Mouse (Mus musculus) midbrain, embryonic 15.5 days (tissue): ENCODE results near the gene Slc25a47. TPM values are rescaled to one million over a fixed set of nuclear protein-coding genes. Genes with fewer than 3 reads are reported as not detected.

Experiments used
- ATAC-seq: fragments of 200-750 bp; cut with Nextera tagmentation; replicated peaks from 2 replicates; pipeline ENCODE4 v1.8.0; 2017; ENCODE audit warnings: moderate TSS enrichment
- H3K27ac ChIP-seq: fragments of 300-500 bp; sonication (generic); 2 replicates; pipeline ENCODE4 v1.5.1; 2015; ENCODE audit warnings: mild to moderate bottlenecking, inconsistent platforms
- H3K27me3 ChIP-seq: fragments of 300-500 bp; sonication (generic); replicated peaks from 2 replicates; pipeline ENCODE4 v1.6.1; 2015; ENCODE audit warnings: inconsistent platforms
- H3K36me3 ChIP-seq: fragments of 300-500 bp; sonication (generic); replicated peaks from 2 replicates; pipeline ENCODE4 v1.6.1; 2015; ENCODE audit warnings: inconsistent platforms
- H3K4me1 ChIP-seq: fragments of 300-500 bp; sonication (generic); 2 replicates; pipeline ENCODE4 v1.6.1; 2015; ENCODE audit warnings: inconsistent platforms
- H3K4me2 ChIP-seq: fragments of 300-500 bp; sonication (generic); 2 replicates; pipeline ENCODE4 v1.6.1; 2015; ENCODE audit warnings: inconsistent platforms, mild to moderate bottlenecking, moderate library complexity
- H3K4me3 ChIP-seq: fragments of 300-500 bp; sonication (generic); 2 replicates; pipeline ENCODE4 v1.5.1; 2015; ENCODE audit warnings: mild to moderate bottlenecking, inconsistent platforms
- H3K9ac ChIP-seq: fragments of 300-500 bp; sonication (generic); 2 replicates; pipeline ENCODE4 v1.6.1; 2015; ENCODE audit warnings: mild to moderate bottlenecking, inconsistent platforms
- H3K9me3 ChIP-seq: fragments of 300-500 bp; sonication (generic); 2 replicates; pipeline ENCODE4 v1.6.1; 2016; ENCODE audit warnings: inconsistent platforms
- WGBS: fragments of 180-500 bp; shearing (Covaris S2); methylation state at CpG from one replicate; pipeline ENCODE4 v1.1.7; 2015; ENCODE audit warnings: mixed read lengths; 5-methylcytosine and 5-hydroxymethylcytosine counted together
- polyA plus RNA-seq: library from polyadenylated mRNA; unstranded; fragments of >200 nt; fragmentation: Nextera tagmentation; extraction: Ambion mirVana; gene quantifications from 2 replicates; pipeline ENCODE4 v1.2.1, GENCODE M21; 2015

Slc25a47 gene
- 8.7 and 10.3 TPM in 2 replicates for polyA plus RNA-seq

DNA sequence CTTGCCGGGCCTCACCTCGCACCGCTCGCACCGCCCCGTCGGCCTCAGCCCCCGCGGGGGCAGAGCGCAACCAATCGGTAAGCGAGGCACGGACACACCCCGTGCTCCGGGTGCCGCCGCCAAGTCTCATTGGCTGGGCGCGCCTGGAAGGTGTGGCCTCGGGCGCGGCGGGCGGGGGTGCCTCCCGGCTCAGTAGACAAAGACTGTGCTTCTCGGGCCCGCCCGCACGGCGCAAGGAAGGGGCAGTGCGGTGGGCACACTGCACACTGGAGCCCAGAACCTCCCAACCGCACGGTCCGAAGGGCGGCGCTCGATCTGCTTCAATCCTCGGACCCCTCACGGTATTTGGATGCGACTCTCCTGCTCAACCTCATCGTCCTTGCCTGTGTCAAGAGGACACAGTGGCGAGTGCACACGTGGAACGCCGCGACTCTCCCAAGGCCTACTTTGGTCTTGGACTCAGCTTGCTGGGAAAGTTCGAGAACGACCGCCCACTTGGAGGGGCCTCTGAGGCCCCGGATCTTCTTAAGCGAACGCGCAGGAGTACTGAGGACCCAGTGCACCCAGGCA, at the start of gene Slc25a47, which contains the start of gene Slc25a29:
TSS of gene Slc25a47 (plus strand) at position 207 of the 570 bp plus-strand sequence.
TSS of gene Slc25a29 (minus strand) at position 44 of the 570 bp plus-strand sequence.
- Histone ChIP-seq H3K9ac (peak within 1 kb of the TSS; percentile 68), H3K4me3 (peak within 1 kb of the TSS; percentile 70), H3K4me1 (peaks cover 52% of the 10 kb centered on the region), H3K9me3 (no peaks in the 10 kb centered on the region), H3K27ac (peak within 1 kb of the TSS; percentile 77), H3K27me3 (no peaks in the 10 kb centered on the region), H3K4me2 (peak within 1 kb of the TSS; percentile 79), H3K36me3 (no peaks in the 10 kb centered on the region)
- ATAC-seq, result peak; percentile 99
- WGBS, result under 1% methylated on average over 48 of the region's 53 CpGs

DNA sequence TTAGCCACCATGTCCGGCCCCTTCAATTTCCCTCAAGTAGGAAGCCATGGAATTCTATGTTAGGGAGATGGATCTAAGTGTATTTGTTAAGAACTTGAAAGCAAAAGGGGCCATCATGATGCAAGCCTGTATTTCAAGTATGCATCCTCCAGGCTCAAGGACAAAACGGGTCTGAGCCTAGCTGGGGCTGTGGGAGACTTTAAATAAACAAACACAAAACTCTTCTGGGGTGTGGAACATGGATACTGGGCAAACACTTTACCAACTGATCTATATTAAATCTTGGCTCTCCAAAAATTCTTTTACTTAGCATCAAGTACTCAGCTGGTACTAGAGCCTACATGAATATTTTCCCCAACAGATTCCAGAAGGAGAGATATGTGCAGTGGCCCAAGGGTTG, 48.5 kb upstream of the Slc25a47 start:
- WGBS, result 92% methylated on average over 2 of the region's 2 CpGs
- H3K4me1 ChIP-seq, result peaks cover 19% of the 10 kb centered on the region
- no peak overlapping the region for H3K4me2 ChIP-seq
- no peaks in the 10 kb centered on the region for H3K9me3 ChIP-seq
- no peak overlapping the region for H3K9ac ChIP-seq
- no peak overlapping the region for H3K4me3 ChIP-seq
- no peaks in the 10 kb centered on the region for H3K27me3 ChIP-seq
- no peak overlapping the region for H3K27ac ChIP-seq
- ATAC-seq, result no peak
- no peaks in the 10 kb centered on the region for H3K36me3 ChIP-seq

DNA sequence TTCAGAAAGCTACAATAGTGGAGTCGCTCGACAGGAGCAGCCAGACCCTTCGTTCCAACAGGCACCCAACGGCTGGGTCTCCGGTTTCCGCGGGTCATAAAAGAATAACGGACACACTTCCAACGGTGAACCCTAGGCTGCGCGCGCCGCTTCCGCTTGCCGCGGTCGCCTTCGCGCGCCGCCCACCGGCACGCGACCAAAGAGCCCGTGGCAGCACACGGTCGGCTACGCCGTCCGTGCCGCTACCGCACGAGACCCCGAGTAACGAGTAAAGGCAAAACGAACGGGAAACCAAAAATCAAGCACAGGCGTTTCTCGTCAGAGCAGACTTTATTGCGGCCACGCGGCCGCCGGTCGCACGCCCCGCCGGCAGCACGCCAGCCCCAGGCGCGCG, 43.7 kb upstream of the Slc25a47 start:
- Histone ChIP-seq H3K36me3 (no peaks in the 10 kb centered on the region), H3K27me3 (no peaks in the 10 kb centered on the region), H3K9me3 (no peaks in the 10 kb centered on the region), H3K4me1 (peaks cover 40% of the 10 kb centered on the region), H3K9ac (peak overlapping the region; percentile 73), H3K4me3 (peak overlapping the region; percentile 70), H3K27ac (peak overlapping the region; percentile 99), H3K4me2 (peak overlapping the region; percentile 49)
- ATAC-seq, result peak; percentile 57
- WGBS, result under 1% methylated on average over 52 of the region's 52 CpGs

DNA sequence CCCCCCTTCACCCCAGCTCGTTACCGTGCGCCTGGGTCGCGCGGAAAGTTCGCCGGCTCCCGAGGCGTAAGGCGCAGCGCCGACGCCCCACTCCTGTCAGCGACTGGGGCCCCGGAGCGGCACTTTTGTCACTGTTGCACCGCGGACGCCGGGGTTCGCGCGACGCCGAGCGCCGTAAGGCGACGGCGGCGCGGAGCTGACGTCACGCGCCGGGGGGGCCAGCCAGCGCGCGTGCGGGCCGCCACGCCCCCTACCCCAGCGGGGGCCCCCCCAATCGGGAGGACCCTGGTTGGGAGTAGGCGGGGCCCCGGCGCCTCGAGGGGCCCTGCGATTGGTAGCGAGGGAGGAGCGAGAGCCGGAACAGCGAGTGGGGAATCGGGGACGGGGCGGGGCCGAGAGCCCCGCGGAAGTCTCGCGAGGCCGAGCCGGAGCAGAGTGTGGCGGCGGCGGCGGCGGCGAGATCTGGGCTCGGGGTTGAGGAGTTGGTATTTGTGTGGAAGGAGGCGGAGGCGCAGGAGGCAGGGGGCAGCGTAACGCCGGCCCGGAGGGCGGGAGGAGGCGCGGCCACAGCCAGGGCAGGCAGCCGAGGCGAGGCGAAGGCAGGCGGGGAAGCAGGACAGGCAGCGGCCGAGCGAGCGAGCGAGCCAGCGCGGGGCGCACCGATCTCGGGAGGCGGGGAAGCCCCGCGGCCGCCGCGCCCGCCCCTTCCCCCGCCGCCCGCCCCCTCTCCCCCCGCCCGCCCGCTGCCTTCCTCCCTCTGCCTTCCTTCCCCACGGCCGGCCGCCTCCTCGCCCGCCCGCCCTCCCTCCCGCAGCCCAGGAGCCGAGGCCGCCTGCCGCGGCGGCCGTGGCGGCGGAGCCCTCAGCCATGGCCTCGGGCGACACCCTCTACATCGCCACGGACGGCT, 43.0 kb upstream of the Slc25a47 start, which contains the start of gene Yy1:
TSS of gene Yy1 (plus strand) at position 428 of the 907 bp plus-strand sequence.
- no peaks in the 10 kb centered on the region for H3K27me3 ChIP-seq

GRCm38 (mm10) chr12:108793453-108793941, 42.3 kb upstream of the Slc25a47 start:
- peak; percentile 22 for ATAC-seq
- peaks cover 45% of the 10 kb centered on the region for H3K4me1 ChIP-seq

More for the DNA sequence above, 43.0 kb upstream of the Slc25a47 start, which contains the start of gene Yy1:
- peak within 1 kb of the TSS; percentile 49 for H3K4me2 ChIP-seq
- under 1% methylated on average over 98 of the region's 127 CpGs for WGBS
- no peaks in the 10 kb centered on the region for H3K9me3 ChIP-seq
- peaks cover 43% of the 10 kb centered on the region for H3K4me1 ChIP-seq
- peak; percentile 95 for ATAC-seq
- peak within 1 kb of the TSS; percentile 99 for H3K27ac ChIP-seq
- H3K36me3 ChIP-seq, result no peaks in the 10 kb centered on the region
- peak within 1 kb of the TSS; percentile 73 for H3K9ac ChIP-seq
- peak within 1 kb of the TSS; percentile 70 for H3K4me3 ChIP-seq

GRCm38 (mm10) chr12:108794078-108794711, 41.7 kb upstream of the Slc25a47 start:
- peak overlapping the region; percentile 73 for H3K4me2 ChIP-seq
- peak overlapping the region; percentile 60 for H3K9ac ChIP-seq
- ATAC-seq, result peak; percentile 68
- no peaks in the 10 kb centered on the region for H3K9me3 ChIP-seq
- peaks cover 45% of the 10 kb centered on the region for H3K4me1 ChIP-seq
- WGBS, result under 1% methylated on average over 89 of the region's 94 CpGs
- no peaks in the 10 kb centered on the region for H3K27me3 ChIP-seq
- H3K27ac ChIP-seq, result peak overlapping the region; percentile 99
- H3K4me3 ChIP-seq, result peak overlapping the region; percentile 70
- H3K36me3 ChIP-seq, result no peaks in the 10 kb centered on the region

More at GRCm38 (mm10) chr12:108793453-108793941, 42.3 kb upstream of the Slc25a47 start:
- under 1% methylated on average over 56 of the region's 71 CpGs for WGBS
- H3K4me3 ChIP-seq, result peak overlapping the region; percentile 70
- H3K9me3 ChIP-seq, result no peaks in the 10 kb centered on the region
- no peaks in the 10 kb centered on the region for H3K27me3 ChIP-seq
- peak overlapping the region; percentile 46 for H3K4me2 ChIP-seq
- H3K27ac ChIP-seq, result peak overlapping the region; percentile 99
- no peaks in the 10 kb centered on the region for H3K36me3 ChIP-seq
- H3K9ac ChIP-seq, result peak overlapping the region; percentile 60

- H3K27me3 ChIP-seq, result no peaks in the 10 kb centered on the region
- H3K36me3 ChIP-seq, result no peaks in the 10 kb centered on the region
- H3K4me2 ChIP-seq, result peak overlapping the region; percentile 73
- 13% methylated on average over 9 of the region's 9 CpGs for WGBS
- ATAC-seq, result no peak
- no peaks in the 10 kb centered on the region for H3K9me3 ChIP-seq
- peak overlapping the region; percentile 99; the same call in 1 of the 2 replicates for H3K27ac ChIP-seq
- H3K4me1 ChIP-seq, result peaks cover 41% of the 10 kb centered on the region
- peak overlapping the region; percentile 60 for H3K9ac ChIP-seq
- peak overlapping the region; percentile 70 for H3K4me3 ChIP-seq
These were observed 40.8 kb upstream of the Slc25a47 start for GRCm38 (mm10) chr12:108794979-108795537.

DNA sequence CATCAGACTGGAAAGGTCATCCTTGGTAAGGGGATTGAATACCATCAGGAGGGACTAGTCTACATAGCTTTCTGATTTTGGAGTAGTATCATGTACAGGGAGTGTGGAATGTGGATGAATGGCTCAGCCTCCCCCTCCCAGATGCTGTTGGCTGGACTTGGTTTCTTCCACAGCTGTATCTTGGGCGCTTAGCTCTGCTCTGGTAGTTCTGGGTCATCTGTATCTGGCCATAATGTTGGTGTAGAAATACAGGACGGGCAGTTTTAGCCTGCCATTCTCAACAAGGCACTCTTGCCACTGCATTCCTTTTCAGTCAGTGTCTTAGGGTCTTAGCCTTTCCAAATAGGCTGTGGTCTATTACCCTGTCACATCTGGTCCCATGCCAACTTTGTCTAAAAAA, 34.2 kb upstream of the Slc25a47 start:
- Histone ChIP-seq H3K4me3 (no peak overlapping the region), H3K27ac (no peak overlapping the region), H3K4me2 (no peak overlapping the region), H3K9ac (no peak overlapping the region), H3K9me3 (no peaks in the 10 kb centered on the region), H3K36me3 (no peaks in the 10 kb centered on the region), H3K4me1 (peaks cover 24% of the 10 kb centered on the region), H3K27me3 (no peaks in the 10 kb centered on the region)
- ATAC-seq, result no peak
- WGBS, result 89% methylated on average over 2 of the region's 2 CpGs

DNA sequence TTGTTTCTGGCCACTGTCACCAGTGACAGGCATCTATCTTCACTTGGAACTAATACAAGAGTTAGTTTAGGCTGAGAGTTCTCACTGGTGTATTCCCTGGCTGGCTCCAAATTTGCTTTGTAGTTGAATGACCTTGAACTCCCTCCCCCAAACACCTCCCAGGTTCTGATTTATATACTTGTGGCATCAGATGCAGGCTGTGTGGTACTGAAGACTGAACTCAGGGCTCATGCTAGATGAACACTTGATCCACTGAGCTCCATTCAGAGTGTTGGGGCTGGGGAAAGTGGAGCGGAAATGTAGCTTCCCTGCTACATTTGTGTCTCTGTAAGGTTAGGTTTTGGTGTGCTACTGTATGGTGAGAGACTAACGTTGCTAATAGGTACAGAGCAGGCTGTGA, 31.5 kb upstream of the Slc25a47 start:
- no peak for ATAC-seq
- Histone ChIP-seq H3K27me3 (no peaks in the 10 kb centered on the region), H3K9me3 (no peaks in the 10 kb centered on the region), H3K9ac (no peak overlapping the region), H3K36me3 (no peaks in the 10 kb centered on the region), H3K4me2 (no peak overlapping the region), H3K27ac (no peak overlapping the region), H3K4me1 (peaks cover 13% of the 10 kb centered on the region; the same call in 1 of the 2 replicates), H3K4me3 (no peak overlapping the region)
- 94% methylated on average over 2 of the region's 2 CpGs for WGBS

- no peak for ATAC-seq
- H3K4me3 ChIP-seq, result no peak overlapping the region
- no peaks in the 10 kb centered on the region for H3K36me3 ChIP-seq
- H3K9ac ChIP-seq, result no peak overlapping the region
- no peaks in the 10 kb centered on the region for H3K27me3 ChIP-seq
- WGBS, result 82% methylated on average over 2 of the region's 2 CpGs
- H3K27ac ChIP-seq, result no peak overlapping the region
- H3K4me2 ChIP-seq, result no peak overlapping the region
- H3K9me3 ChIP-seq, result no peaks in the 10 kb centered on the region
- peaks cover 8% of the 10 kb centered on the region for H3K4me1 ChIP-seq
These were observed 27.4 kb upstream of the Slc25a47 start for GRCm38 (mm10) chr12:108808465-108808864.

DNA sequence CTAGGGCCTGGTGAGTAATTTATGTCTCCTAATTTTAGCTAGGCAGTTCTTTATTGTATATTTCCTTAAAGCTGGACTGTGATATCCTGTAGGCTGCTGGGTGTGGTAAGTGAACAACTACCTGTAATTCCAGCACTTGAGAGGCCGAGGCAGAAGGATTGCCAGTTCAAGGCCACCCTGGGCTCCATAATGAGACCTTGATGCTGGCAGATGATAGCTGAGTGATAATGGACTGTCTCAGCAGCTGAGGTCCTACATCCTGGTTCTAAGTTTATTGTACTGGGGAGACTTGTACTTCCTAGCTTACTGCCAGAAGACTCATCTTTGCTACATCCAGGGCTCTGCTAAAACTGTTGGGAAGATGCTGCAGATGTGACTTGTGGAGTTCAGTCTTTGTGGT, 26.1 kb upstream of the Slc25a47 start:
- 82% methylated on average over 1 of the region's 1 CpGs for WGBS
- ATAC-seq, result no peak
- H3K9me3 ChIP-seq, result no peaks in the 10 kb centered on the region

More for the DNA sequence above, 26.1 kb upstream of the Slc25a47 start:
- Histone ChIP-seq H3K36me3 (no peaks in the 10 kb centered on the region), H3K27ac (no peak overlapping the region), H3K9ac (no peak overlapping the region), H3K4me3 (no peak overlapping the region), H3K4me1 (peaks cover 8% of the 10 kb centered on the region), H3K27me3 (no peaks in the 10 kb centered on the region), H3K4me2 (no peak overlapping the region)
